Mouse (Mus musculus) gastrocnemius, postnatal 25 days (tissue): Measurements from ENCODE around the gene Mthfd1l. TPM values are rescaled to one million over a fixed set of nuclear protein-coding genes. Genes with fewer than 3 reads are reported as not detected.

Source experiments
- DNase-seq: peaks from one replicate; pipeline ENCODE4 v3.0.0; 2022
- total RNA-seq, 2 experiments: library from RNA; stranded (reverse); gene quantifications; 1 replicate in 1 of 2; 2 replicates in 1 of 2; pipeline ENCODE4 v1.2.3; 2021

Mthfd1l gene
- total RNA-seq, 2 experiments from 2014 or later: 0.59 to 1.1 TPM

- DNase-seq: no peak
These were observed 110.7 kb downstream of the Mthfd1l start for GRCm38 (mm10) chr10:4083609-4084008.

- no peak for DNase-seq
These were observed 112.0 kb downstream of the Mthfd1l start for GRCm38 (mm10) chr10:4084907-4085306.

GRCm38 (mm10) chr10:4085363-4086141 is 112.6 kb downstream of the Mthfd1l start:
- no peak for DNase-seq

GRCm38 (mm10) chr10:4087563-4087962 is 114.6 kb downstream of the Mthfd1l start:
- no peak for DNase-seq

- no peak for DNase-seq
These were observed 116.0 kb downstream of the Mthfd1l start for GRCm38 (mm10) chr10:4088744-4089414.

GRCm38 (mm10) chr10:4089885-4090284 is 117.0 kb downstream of the Mthfd1l start:
- no peak for DNase-seq

- DNase-seq: no peak
These were observed 120.1 kb downstream of the Mthfd1l start for GRCm38 (mm10) chr10:4092990-4093389.

- no peak for DNase-seq
These were observed 121.3 kb downstream of the Mthfd1l start for GRCm38 (mm10) chr10:4094093-4094817.

GRCm38 (mm10) chr10:4096151-4096550 is 123.2 kb downstream of the Mthfd1l start:
- no peak for DNase-seq

GRCm38 (mm10) chr10:4100007-4100406 is 127.1 kb downstream of the Mthfd1l start:
- DNase-seq: no peak

GRCm38 (mm10) chr10:4105676-4106528 is 133.0 kb downstream of the Mthfd1l start:
- DNase-seq: no peak

GRCm38 (mm10) chr10:4107661-4108338 is 134.9 kb downstream of the Mthfd1l start:
- peak; percentile 28 for DNase-seq

GRCm38 (mm10) chr10:4108462-4108861 is 135.5 kb downstream of the Mthfd1l start:
- DNase-seq: no peak

- no peak for DNase-seq
These were observed 138.3 kb downstream of the Mthfd1l start for GRCm38 (mm10) chr10:4111095-4111794.

- DNase-seq: no peak
These were observed 138.8 kb downstream of the Mthfd1l start for GRCm38 (mm10) chr10:4111795-4112139.

- DNase-seq: no peak
These were observed 139.9 kb downstream of the Mthfd1l start for GRCm38 (mm10) chr10:4112611-4113327.

- DNase-seq: no peak
These were observed 140.4 kb downstream of the Mthfd1l start for GRCm38 (mm10) chr10:4113328-4113658.

- no peak for DNase-seq
These were observed 143.7 kb downstream of the Mthfd1l start for GRCm38 (mm10) chr10:4116653-4117052.

- DNase-seq: no peak
These were observed 144.2 kb downstream of the Mthfd1l start for GRCm38 (mm10) chr10:4117091-4117490.

- DNase-seq: no peak
These were observed 146.4 kb downstream of the Mthfd1l start for GRCm38 (mm10) chr10:4119287-4119686.
